Mouse (Mus musculus) kidney, embryonic 15.5 days (tissue): ENCODE measurements around the gene Gtf3c6. TPM values are rescaled to one million over a fixed set of nuclear protein-coding genes. Genes with fewer than 3 reads are reported as not detected.

Experiments used
- ATAC-seq: fragments of 200-750 bp; cut with Nextera tagmentation; replicated peaks from 2 replicates; pipeline ENCODE4 v1.8.0; 2017; ENCODE audit warnings: moderate TSS enrichment; ENCODE audit not compliant: low FRiP score
- H3K27ac ChIP-seq: fragments of 300-500 bp; sonication (generic); 2 replicates; pipeline ENCODE4 v1.5.1; 2015; ENCODE audit warnings: mild to moderate bottlenecking, inconsistent platforms
- H3K27me3 ChIP-seq: fragments of 300-500 bp; sonication (generic); 2 replicates; pipeline ENCODE4 v1.6.1; 2015; ENCODE audit warnings: inconsistent platforms
- H3K36me3 ChIP-seq: fragments of 300-500 bp; sonication (generic); 2 replicates; pipeline ENCODE4 v1.6.1; 2015; ENCODE audit warnings: inconsistent platforms
- H3K4me1 ChIP-seq: fragments of 300-500 bp; sonication (generic); 2 replicates; pipeline ENCODE4 v1.6.1; 2015; ENCODE audit warnings: inconsistent platforms
- H3K4me2 ChIP-seq: fragments of 300-500 bp; sonication (generic); 2 replicates; pipeline ENCODE4 v1.6.1; 2015; ENCODE audit warnings: moderate library complexity, mild to moderate bottlenecking, inconsistent platforms
- H3K4me3 ChIP-seq: fragments of 300-500 bp; sonication (generic); replicated peaks from 2 replicates; pipeline ENCODE4 v1.5.1; 2015; ENCODE audit warnings: mild to moderate bottlenecking, inconsistent platforms
- H3K9ac ChIP-seq: fragments of 300-500 bp; sonication (generic); 2 replicates; pipeline ENCODE4 v1.6.1; 2015; ENCODE audit warnings: mild to moderate bottlenecking, inconsistent platforms
- H3K9me3 ChIP-seq: fragments of 300-500 bp; sonication (generic); replicated peaks from 2 replicates; pipeline ENCODE4 v1.6.1; 2016; ENCODE audit warnings: inconsistent platforms
- WGBS: fragments of 180-500 bp; shearing (Covaris S2); methylation state at CpG from one replicate; pipeline ENCODE4 v1.1.7; 2015; ENCODE audit warnings: mixed read lengths; 5-methylcytosine and 5-hydroxymethylcytosine counted together
- polyA plus RNA-seq: library from polyadenylated mRNA; unstranded; fragments of >200 nt; fragmentation: Nextera tagmentation; extraction: Ambion mirVana; gene quantifications from 2 replicates; pipeline ENCODE4 v1.2.1, GENCODE M21; 2015

The Gtf3c6 gene
- polyA plus RNA-seq, 1 experiment from 2014 or later: 106 TPM

DNA sequence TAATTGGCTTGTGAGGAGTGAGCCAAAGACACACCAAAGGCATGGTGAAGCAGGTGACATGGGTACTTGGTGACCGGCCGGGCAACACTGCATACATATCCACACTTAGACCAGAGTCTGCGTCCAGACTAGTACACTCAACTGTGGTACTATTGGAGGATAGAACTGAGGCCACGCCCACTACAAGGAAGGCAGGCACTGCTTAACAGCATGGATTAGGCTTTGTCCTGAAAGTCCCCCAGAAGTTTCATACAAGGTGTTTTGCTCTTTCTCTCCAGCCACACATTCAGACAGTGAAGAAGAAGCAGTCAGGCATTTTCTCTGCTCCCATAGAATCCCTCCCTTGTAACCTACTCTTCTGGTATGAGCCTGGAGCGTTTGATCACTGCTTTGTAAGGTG, 1.2 kb downstream of the Gtf3c6 start:
- Histone ChIP-seq H3K9me3 (no peaks in the 10 kb centered on the region), H3K27ac (peak overlapping the region; percentile 98), H3K9ac (peak overlapping the region; percentile 95), H3K4me1 (peaks cover 21% of the 10 kb centered on the region), H3K36me3 (peaks cover 38% of the 10 kb centered on the region), H3K27me3 (no peaks in the 10 kb centered on the region), H3K4me3 (peak overlapping the region; percentile 88), H3K4me2 (peak overlapping the region; percentile 82)
- ATAC-seq: peak; percentile 83
- WGBS: 2% methylated on average over 5 of the region's 5 CpGs

DNA sequence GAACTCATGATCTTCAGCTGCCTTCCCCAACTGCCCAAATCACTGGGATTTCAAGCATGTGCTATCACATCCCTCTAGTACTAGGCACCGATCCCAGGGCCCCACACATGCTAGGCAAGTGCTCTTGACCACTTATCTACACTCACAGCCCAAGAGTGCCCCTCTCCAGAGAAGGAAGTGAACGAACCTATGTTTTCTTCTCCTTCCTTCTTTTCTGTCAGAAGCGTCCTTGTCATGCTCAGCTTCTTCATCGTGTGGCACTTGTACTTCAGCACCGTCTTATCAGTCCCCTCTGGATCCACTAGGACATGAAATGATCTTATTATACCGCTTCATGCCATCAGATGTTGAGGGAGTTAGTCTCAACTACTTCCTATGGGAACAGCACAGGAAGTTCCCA, 6.9 kb downstream of the Gtf3c6 start:
- H3K9me3 ChIP-seq: no peaks in the 10 kb centered on the region
- no peak overlapping the region for H3K27ac ChIP-seq
- no peak overlapping the region for H3K9ac ChIP-seq
- H3K4me2 ChIP-seq: no peak overlapping the region
- no peak overlapping the region for H3K4me3 ChIP-seq
- ATAC-seq: no peak
- peaks cover 4% of the 10 kb centered on the region; the same call in 1 of the 2 replicates for H3K4me1 ChIP-seq
- H3K27me3 ChIP-seq: no peaks in the 10 kb centered on the region
- 92% methylated on average over 6 of the region's 6 CpGs for WGBS
- H3K36me3 ChIP-seq: peaks cover 82% of the 10 kb centered on the region

DNA sequence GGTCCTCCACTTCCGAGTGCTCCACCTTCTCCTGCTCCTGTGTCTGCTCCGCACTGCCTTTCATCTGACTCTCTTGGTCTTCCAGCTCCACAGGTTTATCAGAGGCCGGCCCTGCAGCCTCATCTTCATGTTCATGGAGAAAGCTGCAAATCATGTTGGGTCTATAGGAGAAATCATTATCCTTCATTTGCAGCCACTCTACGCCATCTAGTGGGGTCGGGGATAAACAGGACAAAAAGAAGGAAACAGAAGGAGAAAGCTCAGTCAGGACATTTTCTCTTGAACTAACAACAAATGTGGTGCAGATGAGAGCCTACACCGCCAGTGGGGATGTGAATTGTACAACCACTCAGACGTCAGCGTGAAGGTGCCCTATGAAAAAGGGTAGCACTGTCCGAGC, 8.3 kb downstream of the Gtf3c6 start:
- no peak overlapping the region for H3K27ac ChIP-seq
- no peaks in the 10 kb centered on the region for H3K27me3 ChIP-seq
- no peak overlapping the region for H3K4me2 ChIP-seq
- 90% methylated on average over 9 of the region's 9 CpGs for WGBS
- H3K9ac ChIP-seq: no peak overlapping the region
- H3K4me1 ChIP-seq: 0 out of 2 replicates have a peak, but pooled peaks cover 3% of the 10 kb centered on the region
- H3K4me3 ChIP-seq: no peak overlapping the region
- ATAC-seq: no peak
- H3K9me3 ChIP-seq: no peaks in the 10 kb centered on the region
- H3K36me3 ChIP-seq: peaks cover 73% of the 10 kb centered on the region

DNA sequence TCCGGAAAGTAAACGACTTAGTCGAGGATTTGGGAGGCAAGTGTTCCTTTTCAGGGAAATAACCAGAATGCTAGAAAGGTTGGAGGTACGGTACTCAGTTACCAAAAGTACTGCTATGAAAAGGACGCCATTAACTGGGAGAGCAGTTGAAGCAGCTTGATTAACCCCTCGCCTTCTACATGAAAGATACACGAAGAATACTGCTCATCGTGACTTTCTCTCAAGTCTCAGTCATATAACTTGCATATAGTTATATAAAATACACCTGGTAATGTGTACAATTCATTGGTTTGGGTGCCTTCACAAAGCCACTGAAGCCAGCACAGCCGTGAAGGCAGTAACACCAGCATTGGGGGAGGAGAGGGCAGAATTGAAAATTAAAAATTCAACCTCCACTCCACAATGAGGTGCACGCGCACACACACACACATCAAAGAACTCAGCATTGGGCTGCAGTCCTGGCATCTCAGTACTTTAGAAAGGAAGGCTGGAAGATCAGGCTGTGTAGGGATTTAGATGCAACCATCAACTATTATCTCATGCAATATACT, 10.7 kb downstream of the Gtf3c6 start:
- Histone ChIP-seq H3K27me3 (no peaks in the 10 kb centered on the region), H3K4me3 (peak overlapping the region; percentile 76), H3K9ac (no peak overlapping the region), H3K36me3 (peaks cover 70% of the 10 kb centered on the region), H3K9me3 (no peaks in the 10 kb centered on the region), H3K4me1 (0 out of 2 replicates have a peak, but pooled peaks cover 3% of the 10 kb centered on the region), H3K4me2 (peak overlapping the region; percentile 73), H3K27ac (peak overlapping the region; percentile 76)
- WGBS: 27% methylated on average over 11 of the region's 11 CpGs
- ATAC-seq: peak; percentile 49

DNA sequence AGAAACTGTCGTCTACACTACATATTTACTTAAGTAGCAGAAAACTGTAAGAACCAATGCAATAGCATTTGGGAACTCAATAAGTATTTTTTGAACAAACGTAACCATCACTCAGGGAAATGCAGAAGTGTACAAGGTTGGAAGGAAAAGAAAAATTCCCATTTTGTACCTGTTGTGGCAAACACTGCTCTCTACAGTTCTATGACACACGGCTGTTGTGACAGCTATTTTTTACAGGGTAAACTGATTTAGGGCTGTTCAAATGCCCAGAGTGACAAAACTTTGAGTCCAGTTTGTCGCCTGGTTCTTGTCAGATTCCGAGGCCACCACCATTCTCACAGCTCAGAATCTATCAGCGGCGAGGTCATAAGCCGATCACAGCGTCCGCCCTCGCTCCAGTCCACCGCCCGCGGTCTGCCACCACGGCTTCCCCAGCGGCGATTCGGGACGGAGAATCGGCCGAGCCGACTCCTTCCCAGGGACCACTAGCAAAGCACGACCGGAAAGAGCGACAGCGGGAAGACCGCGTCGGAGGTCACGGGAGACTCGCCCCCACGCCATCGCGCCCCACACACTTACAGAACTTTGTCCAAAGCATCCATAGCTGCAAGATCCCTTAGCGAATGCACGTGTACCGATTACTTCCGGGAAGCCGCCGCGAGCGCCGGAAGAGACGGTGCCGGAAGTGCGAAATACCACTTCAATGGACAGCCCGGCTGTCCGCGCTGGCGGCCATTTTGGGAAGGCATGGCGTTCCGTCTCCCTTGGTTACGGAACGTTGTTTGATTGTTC, 11.3 kb downstream of the Gtf3c6 start, which contains the start of gene Rpf2:
Gene Rpf2, minus strand, starts transcription at position 663 of the 792 bp plus-strand sequence.
- H3K9me3 ChIP-seq: no peaks in the 10 kb centered on the region
- 1% methylated on average over 54 of the region's 54 CpGs for WGBS

DNA sequence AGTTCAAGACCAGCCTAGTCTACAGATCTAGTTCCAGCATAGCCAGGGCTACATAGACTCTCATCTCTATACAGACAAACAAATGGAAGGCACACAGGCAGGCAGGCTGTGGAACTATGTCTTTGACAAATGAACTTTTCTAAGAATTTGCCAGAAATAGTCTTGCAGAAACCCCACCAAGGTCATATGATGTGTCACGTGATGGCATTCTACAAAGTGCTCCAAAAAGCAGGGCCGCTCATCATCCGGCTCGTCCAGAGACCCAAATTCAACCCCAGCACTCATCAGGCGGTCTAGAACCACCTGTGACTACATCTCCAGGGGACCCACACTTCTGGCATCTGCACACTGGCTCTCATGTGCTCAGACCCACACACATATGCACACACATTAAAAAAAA, 20.1 kb downstream of the Gtf3c6 start:
- no peak overlapping the region for H3K27ac ChIP-seq
- no peaks in the 10 kb centered on the region for H3K4me1 ChIP-seq
- H3K27me3 ChIP-seq: no peaks in the 10 kb centered on the region
- WGBS: 91% methylated on average over 5 of the region's 5 CpGs
- H3K4me3 ChIP-seq: no peak overlapping the region
- no peaks in the 10 kb centered on the region for H3K9me3 ChIP-seq
- ATAC-seq: no peak
- H3K4me2 ChIP-seq: no peak overlapping the region
- H3K9ac ChIP-seq: no peak overlapping the region
- peaks cover 85% of the 10 kb centered on the region for H3K36me3 ChIP-seq

More for the DNA sequence above, 11.3 kb downstream of the Gtf3c6 start, which contains the start of gene Rpf2:
- H3K36me3 ChIP-seq: peaks cover 70% of the 10 kb centered on the region
- H3K9ac ChIP-seq: peak within 1 kb of the TSS; percentile 57
- H3K4me2 ChIP-seq: peak within 1 kb of the TSS; percentile 73
- peak within 1 kb of the TSS; percentile 76 for H3K27ac ChIP-seq
- no peaks in the 10 kb centered on the region for H3K27me3 ChIP-seq
- 0 out of 2 replicates have a peak, but pooled peaks cover 3% of the 10 kb centered on the region for H3K4me1 ChIP-seq
- peak within 1 kb of the TSS; percentile 76 for H3K4me3 ChIP-seq
- peak; percentile 93 for ATAC-seq

DNA sequence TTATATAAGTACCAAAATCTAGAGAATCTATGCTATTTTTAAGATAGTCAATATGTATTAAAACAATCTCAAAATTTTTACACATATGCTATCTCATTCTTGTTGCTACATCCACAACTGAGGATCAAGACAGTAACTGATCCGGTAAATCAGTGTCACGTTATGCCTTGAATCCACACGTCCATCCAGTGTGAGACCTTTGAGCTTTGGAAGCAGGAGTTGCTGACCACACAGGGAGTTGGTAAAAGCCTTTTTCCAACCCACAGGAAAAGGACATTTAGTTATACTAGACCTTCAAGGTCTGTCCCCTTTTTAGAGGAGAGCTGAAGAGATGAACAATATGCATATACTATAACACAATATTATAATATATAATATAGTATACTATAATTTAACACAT, 24.7 kb downstream of the Gtf3c6 start:
- WGBS: 83% methylated on average over 3 of the region's 3 CpGs
- H3K27me3 ChIP-seq: no peaks in the 10 kb centered on the region
- H3K9me3 ChIP-seq: no peaks in the 10 kb centered on the region
- no peaks in the 10 kb centered on the region for H3K4me1 ChIP-seq
- ATAC-seq: no peak
- H3K4me2 ChIP-seq: no peak overlapping the region
- H3K4me3 ChIP-seq: no peak overlapping the region
- no peak overlapping the region for H3K27ac ChIP-seq
- H3K36me3 ChIP-seq: peaks cover 84% of the 10 kb centered on the region
- no peak overlapping the region for H3K9ac ChIP-seq

DNA sequence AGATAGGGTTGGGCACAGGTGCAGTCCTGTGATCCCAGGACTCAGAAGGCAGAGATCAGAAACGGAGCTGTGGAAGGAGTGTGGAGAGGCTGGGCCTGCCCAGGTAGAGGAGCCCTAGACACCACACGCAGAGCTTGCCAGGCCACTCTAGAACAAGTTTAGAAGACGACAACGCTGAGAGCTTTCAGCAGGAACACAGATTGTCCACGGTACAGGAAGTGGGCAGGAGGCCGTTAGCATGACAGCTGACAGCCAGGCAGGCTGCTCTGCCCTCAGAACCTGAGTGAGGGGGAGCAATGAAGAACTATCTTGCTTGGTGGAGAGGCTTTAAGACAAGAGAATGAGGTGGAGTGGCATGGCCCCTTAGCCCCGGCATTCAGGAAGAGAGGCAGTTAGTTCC, 25.5 kb downstream of the Gtf3c6 start:
- no peak overlapping the region for H3K27ac ChIP-seq
- H3K4me3 ChIP-seq: no peak overlapping the region
- no peak for ATAC-seq
- peaks cover 84% of the 10 kb centered on the region for H3K36me3 ChIP-seq
- no peaks in the 10 kb centered on the region for H3K9me3 ChIP-seq
- 78% methylated on average over 7 of the region's 7 CpGs for WGBS
- no peak overlapping the region for H3K9ac ChIP-seq
- no peaks in the 10 kb centered on the region for H3K27me3 ChIP-seq
- H3K4me2 ChIP-seq: no peak overlapping the region
- H3K4me1 ChIP-seq: no peaks in the 10 kb centered on the region

DNA sequence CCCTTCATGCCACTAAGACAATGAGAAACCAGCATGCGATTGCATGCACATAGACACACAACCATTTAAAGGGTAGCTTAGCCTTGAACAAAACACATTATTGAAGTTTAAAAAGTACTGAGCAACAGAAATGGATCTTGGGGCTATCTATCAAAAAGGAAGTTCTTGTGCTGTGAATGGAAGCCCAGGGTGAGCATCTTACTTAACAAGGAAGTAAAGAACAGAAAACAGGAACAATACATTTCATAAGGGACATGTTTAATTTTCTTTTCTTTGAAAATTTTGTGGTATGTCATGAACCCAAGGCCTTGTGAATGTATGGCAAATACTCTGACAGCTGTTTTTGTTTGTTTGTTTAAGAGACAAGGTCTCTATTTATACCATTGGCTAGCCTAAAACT, 28.2 kb downstream of the Gtf3c6 start:
- Histone ChIP-seq H3K36me3 (peaks cover 89% of the 10 kb centered on the region), H3K9me3 (no peaks in the 10 kb centered on the region), H3K4me3 (no peak overlapping the region), H3K27me3 (no peaks in the 10 kb centered on the region), H3K4me1 (no peaks in the 10 kb centered on the region), H3K9ac (no peak overlapping the region), H3K4me2 (no peak overlapping the region), H3K27ac (no peak overlapping the region)
- no peak for ATAC-seq
- 89% methylated on average over 1 of the region's 1 CpGs for WGBS

DNA sequence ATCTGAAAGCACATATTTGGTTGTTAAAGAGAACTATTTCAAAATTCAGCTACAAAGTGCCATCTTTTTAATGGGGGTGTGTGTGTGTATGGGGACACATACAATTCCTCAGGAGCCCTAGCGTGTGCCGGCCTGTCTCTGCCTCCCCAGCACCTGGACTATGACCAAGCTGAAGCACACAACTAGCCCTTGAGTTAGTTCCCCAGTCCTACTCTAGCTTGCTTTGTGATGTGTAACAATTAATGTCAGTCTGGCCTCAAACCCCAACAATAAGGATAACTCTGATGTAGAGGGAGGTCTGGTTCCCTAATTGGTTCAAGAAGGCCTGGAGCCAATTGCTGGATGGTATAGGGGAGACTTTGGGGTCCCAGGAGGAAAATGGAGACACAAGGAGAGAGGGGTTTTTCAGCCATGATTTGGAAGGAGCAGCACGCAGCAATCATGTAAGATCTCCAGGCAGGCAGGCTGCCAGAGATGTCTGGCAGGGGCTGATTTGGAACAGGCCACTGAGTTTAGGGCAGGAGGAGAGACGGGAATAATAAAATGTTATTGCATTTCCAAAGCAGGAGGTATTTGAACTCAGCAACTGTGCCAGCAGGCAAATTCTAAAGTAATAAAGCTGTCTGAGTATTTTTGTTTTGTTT, 30.1 kb downstream of the Gtf3c6 start:
- Histone ChIP-seq H3K9me3 (no peaks in the 10 kb centered on the region), H3K4me3 (no peak overlapping the region), H3K36me3 (peaks cover 91% of the 10 kb centered on the region), H3K27me3 (no peaks in the 10 kb centered on the region), H3K9ac (no peak overlapping the region), H3K4me1 (no peaks in the 10 kb centered on the region), H3K27ac (no peak overlapping the region), H3K4me2 (no peak overlapping the region)
- no peak for ATAC-seq
- 72% methylated on average over 4 of the region's 4 CpGs for WGBS

DNA sequence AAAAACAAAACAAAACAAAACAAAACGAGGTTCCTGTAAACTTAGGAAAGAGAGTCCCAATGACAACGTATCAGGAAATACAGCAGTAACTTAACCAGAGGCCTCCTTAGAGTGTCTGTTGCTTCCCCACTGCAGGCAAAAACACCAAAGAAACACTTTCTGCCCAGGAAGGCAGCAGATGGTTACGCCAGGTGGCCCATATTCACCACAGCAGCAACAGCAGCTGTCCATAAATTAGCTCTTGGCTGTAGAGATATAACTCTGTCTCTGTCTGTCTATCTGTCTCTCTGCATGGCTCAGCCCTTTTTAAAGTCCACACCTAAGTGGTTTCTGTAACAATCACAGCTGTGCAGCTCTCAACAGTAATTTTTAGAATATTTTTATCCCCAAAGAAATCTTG, 39.0 kb downstream of the Gtf3c6 start:
- Histone ChIP-seq H3K27me3 (no peaks in the 10 kb centered on the region), H3K4me3 (no peak overlapping the region), H3K4me1 (no peaks in the 10 kb centered on the region), H3K9me3 (no peaks in the 10 kb centered on the region), H3K27ac (no peak overlapping the region), H3K36me3 (peaks cover 27% of the 10 kb centered on the region), H3K4me2 (no peak overlapping the region), H3K9ac (no peak overlapping the region)
- no peak for ATAC-seq
- 76% methylated on average over 3 of the region's 3 CpGs for WGBS
